Mouse (Mus musculus) limb, embryonic 12.5 days (tissue): ENCODE data around the gene Wdr90. TPM values are rescaled to one million over a fixed set of nuclear protein-coding genes. Genes with fewer than 3 reads are reported as not detected.
A peak's percentile ranks its signal among the peaks of the same experiment; 100 is the strongest.

ENCODE experiments used
- ATAC-seq: fragments of 200-750 bp; cut with Nextera tagmentation; 2 replicates; pipeline ENCODE4 v1.8.0; 2017; ENCODE audit warnings: low read depth, moderate TSS enrichment; ENCODE audit not compliant: insufficient number of reproducible peaks, insufficient read depth, low FRiP score, low TSS enrichment
- H3K27ac ChIP-seq: fragments of 300-500 bp; sonication (generic); 2 replicates; pipeline ENCODE4 v1.5.1; 2016; ENCODE audit warnings: mild to moderate bottlenecking, moderate library complexity
- H3K27me3 ChIP-seq: fragments of 300-500 bp; sonication (generic); 2 replicates; pipeline ENCODE4 v1.6.1; 2016; ENCODE audit warnings: mild to moderate bottlenecking, moderate library complexity
- H3K36me3 ChIP-seq: fragments of 300-500 bp; sonication (generic); 2 replicates; pipeline ENCODE4 v1.6.1; 2016; ENCODE audit warnings: mild to moderate bottlenecking, moderate library complexity
- H3K4me1 ChIP-seq: fragments of 300-500 bp; sonication (generic); replicated peaks from 2 replicates; pipeline ENCODE4 v1.6.1; 2016
- H3K4me2 ChIP-seq: fragments of 300-500 bp; sonication (generic); 2 replicates; pipeline ENCODE4 v1.6.1; 2016; ENCODE audit warnings: mild to moderate bottlenecking, moderate library complexity
- H3K4me3 ChIP-seq: fragments of 300-500 bp; sonication (generic); replicated peaks from 2 replicates; pipeline ENCODE4 v1.5.1; 2016; ENCODE audit warnings: mild to moderate bottlenecking
- H3K9ac ChIP-seq: fragments of 300-500 bp; sonication (generic); replicated peaks from 2 replicates; pipeline ENCODE4 v1.6.1; 2016; ENCODE audit warnings: mild to moderate bottlenecking, moderate library complexity
- H3K9me3 ChIP-seq: fragments of 300-500 bp; sonication (generic); 2 replicates; pipeline ENCODE4 v1.6.1; 2016; ENCODE audit warnings: mild to moderate bottlenecking, moderate library complexity
- WGBS: fragments of 180-500 bp; shearing (Covaris S2); methylation state at CpG from one replicate; pipeline ENCODE4 v1.1.7; 2016; 5-methylcytosine and 5-hydroxymethylcytosine counted together
- polyA plus RNA-seq: library from polyadenylated mRNA; unstranded; fragments of >200 nt; fragmentation: Nextera tagmentation; extraction: Ambion mirVana; gene quantifications from 2 replicates; pipeline ENCODE4 v1.2.1, GENCODE M21; 2016

Wdr90 gene
- polyA plus RNA-seq, 1 experiment from 2014 or later = 45.5 TPM

- Histone ChIP-seq H3K4me2 (peak overlapping the region; percentile 87), H3K9ac (peak overlapping the region; percentile 75; the same call in 1 of the 2 replicates), H3K4me3 (peak overlapping the region; percentile 62), H3K27ac (peak overlapping the region; percentile 91), H3K4me1 (peaks cover 53% of the 10 kb centered on the region), H3K9me3 (no peaks in the 10 kb centered on the region), H3K36me3 (peaks cover 53% of the 10 kb centered on the region), H3K27me3 (no peaks in the 10 kb centered on the region)
- ATAC-seq = no peak
- WGBS = 82% methylated on average over 8 of the region's 8 CpGs
Observed at GRCm38 (mm10) chr17:25828223-25828594, 33.1 kb downstream of the Wdr90 start.

GRCm38 (mm10) chr17:25827546-25828222 is 33.6 kb downstream of the Wdr90 start:
- Histone ChIP-seq H3K4me2 (peak overlapping the region; percentile 87), H3K36me3 (peaks cover 53% of the 10 kb centered on the region), H3K4me3 (peak overlapping the region; percentile 62), H3K4me1 (peaks cover 53% of the 10 kb centered on the region), H3K9me3 (no peaks in the 10 kb centered on the region), H3K9ac (no peak overlapping the region; the same call in 1 of the 2 replicates), H3K27ac (no peak overlapping the region), H3K27me3 (0 out of 2 replicates have a peak, but pooled peaks cover under 1% of the 10 kb centered on the region)
- no peak for ATAC-seq
- WGBS = 92% methylated on average over 22 of the region's 22 CpGs

GRCm38 (mm10) chr17:25827011-25827410 is 34.3 kb downstream of the Wdr90 start:
- Histone ChIP-seq H3K4me1 (peaks cover 52% of the 10 kb centered on the region), H3K27me3 (peaks cover 5% of the 10 kb centered on the region; the same call in 1 of the 2 replicates), H3K9me3 (no peaks in the 10 kb centered on the region), H3K4me2 (no peak overlapping the region; the same call in 1 of the 2 replicates), H3K36me3 (peaks cover 53% of the 10 kb centered on the region), H3K4me3 (no peak overlapping the region), H3K9ac (no peak overlapping the region), H3K27ac (no peak overlapping the region)
- WGBS = 95% methylated on average over 13 of the region's 13 CpGs
- no peak for ATAC-seq

GRCm38 (mm10) chr17:25825984-25826570 is 35.2 kb downstream of the Wdr90 start:
- H3K27me3 ChIP-seq = peaks cover 13% of the 10 kb centered on the region
- no peak overlapping the region for H3K4me2 ChIP-seq
- H3K9ac ChIP-seq = no peak overlapping the region
- peaks cover 42% of the 10 kb centered on the region for H3K4me1 ChIP-seq
- H3K27ac ChIP-seq = no peak overlapping the region
- 93% methylated on average over 27 of the region's 27 CpGs for WGBS
- H3K36me3 ChIP-seq = peaks cover 44% of the 10 kb centered on the region
- H3K9me3 ChIP-seq = no peaks in the 10 kb centered on the region
- no peak overlapping the region for H3K4me3 ChIP-seq
- no peak for ATAC-seq

GRCm38 (mm10) chr17:25825311-25825710 is 36.0 kb downstream of the Wdr90 start:
- no peak overlapping the region for H3K27ac ChIP-seq
- peaks cover 36% of the 10 kb centered on the region for H3K4me1 ChIP-seq
- no peak overlapping the region for H3K9ac ChIP-seq
- ATAC-seq = no peak
- H3K27me3 ChIP-seq = peaks cover 20% of the 10 kb centered on the region
- 93% methylated on average over 6 of the region's 6 CpGs for WGBS
- H3K36me3 ChIP-seq = peaks cover 36% of the 10 kb centered on the region
- no peak overlapping the region for H3K4me3 ChIP-seq
- no peak overlapping the region for H3K4me2 ChIP-seq
- no peaks in the 10 kb centered on the region for H3K9me3 ChIP-seq

GRCm38 (mm10) chr17:25824362-25825142 is 36.7 kb downstream of the Wdr90 start:
- peak overlapping the region; percentile 55 for H3K9ac ChIP-seq
- H3K4me2 ChIP-seq = peak overlapping the region; percentile 83
- no peak for ATAC-seq
- peaks cover 29% of the 10 kb centered on the region for H3K36me3 ChIP-seq
- 74% methylated on average over 17 of the region's 17 CpGs for WGBS
- H3K4me1 ChIP-seq = peaks cover 29% of the 10 kb centered on the region
- peaks cover 27% of the 10 kb centered on the region for H3K27me3 ChIP-seq
- no peak overlapping the region for H3K27ac ChIP-seq
- H3K4me3 ChIP-seq = peak overlapping the region; percentile 53
- no peaks in the 10 kb centered on the region for H3K9me3 ChIP-seq

GRCm38 (mm10) chr17:25823452-25823851 is 37.8 kb downstream of the Wdr90 start, which contains the start of gene Wdr24:
TSS of gene Wdr24 (plus strand) at chr17:25823627.
- Histone ChIP-seq H3K27ac (0 out of 2 replicates have a peak within 1 kb of the TSS, but pooled peaks have one; percentile 20), H3K36me3 (peaks cover 28% of the 10 kb centered on the region), H3K9ac (peak within 1 kb of the TSS; percentile 55), H3K4me1 (peaks cover 25% of the 10 kb centered on the region), H3K4me2 (peak within 1 kb of the TSS; percentile 83), H3K4me3 (peak within 1 kb of the TSS; percentile 53), H3K9me3 (no peaks in the 10 kb centered on the region), H3K27me3 (peaks cover 38% of the 10 kb centered on the region)
- ATAC-seq = 0 out of 2 replicates have a peak, but pooled peaks have one; percentile 23
- WGBS = under 1% methylated on average over 18 of the region's 18 CpGs

- Histone ChIP-seq H3K36me3 (no peaks in the 10 kb centered on the region), H3K9ac (no peak overlapping the region; the same call in 1 of the 2 replicates), H3K27ac (no peak overlapping the region), H3K27me3 (peaks cover 72% of the 10 kb centered on the region), H3K4me2 (peak overlapping the region; percentile 28), H3K9me3 (no peaks in the 10 kb centered on the region), H3K4me1 (peaks cover 4% of the 10 kb centered on the region), H3K4me3 (peak overlapping the region; percentile 14; the same call in 1 of the 2 replicates)
- ATAC-seq = no peak
- 6% methylated on average over 46 of the region's 46 CpGs for WGBS
Observed at GRCm38 (mm10) chr17:25818851-25819780, 42.2 kb downstream of the Wdr90 start.

- peaks cover 84% of the 10 kb centered on the region for H3K27me3 ChIP-seq
- no peaks in the 10 kb centered on the region for H3K9me3 ChIP-seq
- no peaks in the 10 kb centered on the region for H3K36me3 ChIP-seq
- no peak overlapping the region for H3K4me3 ChIP-seq
- WGBS = 80% methylated on average over 11 of the region's 11 CpGs
- no peak overlapping the region for H3K4me2 ChIP-seq
- ATAC-seq = no peak
- no peak overlapping the region for H3K9ac ChIP-seq
- no peak overlapping the region for H3K27ac ChIP-seq
- H3K4me1 ChIP-seq = no peaks in the 10 kb centered on the region; the same call in 1 of the 2 replicates
Observed at GRCm38 (mm10) chr17:25817662-25818061, 43.6 kb downstream of the Wdr90 start.

- Histone ChIP-seq H3K4me1 (peaks cover 8% of the 10 kb centered on the region), H3K4me3 (no peak overlapping the region), H3K4me2 (no peak overlapping the region), H3K27ac (no peak overlapping the region), H3K27me3 (peaks cover 88% of the 10 kb centered on the region), H3K9me3 (no peaks in the 10 kb centered on the region), H3K36me3 (no peaks in the 10 kb centered on the region), H3K9ac (no peak overlapping the region)
- 4% methylated on average over 20 of the region's 20 CpGs for WGBS
- no peak; the same call in 1 of the 2 replicates for ATAC-seq
Observed at GRCm38 (mm10) chr17:25813471-25813870, 47.8 kb downstream of the Wdr90 start.
